In the genomic region with DNA sequence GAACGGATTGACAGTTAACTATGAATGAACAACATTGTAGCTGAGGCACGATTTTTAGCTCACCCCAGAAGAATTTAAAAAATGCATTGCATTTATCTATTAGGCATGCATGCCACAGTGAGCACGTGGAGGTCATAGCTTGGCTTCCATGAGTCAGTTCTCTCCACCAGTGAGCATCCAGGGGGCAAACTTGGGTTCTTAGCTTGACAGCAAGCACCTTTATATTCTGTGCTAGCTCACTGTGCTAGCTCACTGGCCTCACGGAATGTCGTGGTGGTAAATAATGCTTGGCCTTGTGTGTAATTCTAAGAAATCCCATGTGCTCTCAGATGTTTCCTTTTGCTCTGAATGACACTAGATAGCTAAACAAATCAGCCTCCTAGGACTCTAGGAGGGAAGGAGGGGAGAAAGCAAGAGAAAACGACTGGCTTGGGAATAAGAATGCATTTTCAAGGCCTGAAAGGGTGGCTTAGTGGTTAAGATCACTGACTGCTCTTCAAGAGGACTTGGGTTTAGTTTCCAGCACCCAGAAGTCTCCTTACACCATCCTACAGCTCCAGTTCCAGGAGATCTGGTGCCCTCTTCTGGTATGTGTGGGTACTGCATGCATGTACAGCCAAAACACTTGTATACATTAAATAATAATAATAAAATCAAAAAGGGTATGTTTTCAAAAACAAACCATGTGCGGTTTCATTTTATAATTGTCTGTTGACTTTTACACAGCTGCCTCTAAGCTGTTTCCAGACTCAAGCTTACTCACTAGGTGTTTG, we compare ENCODE assay signal across 11 mouse cellular contexts.
DNase-seq lines count a peak whose midpoint lies in the region; TF ChIP-seq lines count a peak whose summit lies in the region.
"Had no signal": no experiment of that assay in that cellular context is flagged by ENCODE, and none has a peak within 500 bp of the region (broad histone marks: within the 10 kb centered on the region; RNA-seq: fewer than 3 reads in every experiment).

No protein-coding gene starts in this region.

- DNase-seq in kidney, adult 2 months: no peak
- no peak for DNase-seq in kidney, postnatal 14 days
- DNase-seq in thymus, postnatal 4 days: peak; percentile 15
- DNase-seq in thymus, postnatal 36 days: no peak
- peak; percentile 3 for DNase-seq in c-Kit-positive CD71-positive TER-119-negative erythroid progenitor cells, embryonic 14.5 days (ENCODE audit: low read depth)
- no peak for DNase-seq in right cerebral cortex, postnatal 25 days
- no peak for DNase-seq in heart, postnatal 4 days
- DNase-seq: gastrocnemius, postnatal 25 days; lung, postnatal 4 days had no signal

- H3K36me3 ChIP-seq in kidney, adult 2 months (ENCODE audit: control insufficient read depth, insufficient read depth, low read length): no peaks in the 10 kb centered on the region
- H3K36me3 ChIP-seq: embryonic facial prominence, embryonic 10.5 days had no signal

- no peak overlapping the region for H3K4me3 ChIP-seq in kidney, adult 2 months (ENCODE audit: insufficient read depth, low read depth, low read length)
- H3K4me3 ChIP-seq: embryonic facial prominence, embryonic 10.5 days; myocyte had no signal

- no peaks in the 10 kb centered on the region for H3K4me1 ChIP-seq in kidney, adult 2 months (ENCODE audit: control insufficient read depth, insufficient read depth, low read length)
- H3K4me1 ChIP-seq: embryonic facial prominence, embryonic 10.5 days had no signal

- WGBS in kidney, adult 2 months: 65% methylated on average over 7 of the region's 7 CpGs

- H3K27me3 ChIP-seq in kidney, adult 2 months (replicated peaks; ENCODE audit: control insufficient read depth, insufficient read depth, low read length): no peaks in the 10 kb centered on the region

- no peak overlapping the region for H3K27ac ChIP-seq in kidney, adult 2 months (ENCODE audit: insufficient read depth, low read depth, low read length)
- H3K27ac ChIP-seq: embryonic facial prominence, embryonic 10.5 days had no signal

- TF ChIP-seq CTCF in kidney, adult 2 months (conservative IDR thresholded peaks at IDR 0.05; ENCODE audit: insufficient read depth, insufficient read length, low read depth, low read length): peak; percentile 35

- no peak for TF ChIP-seq POLR2A in kidney, adult 2 months (IDR thresholded peaks at IDR 0.05; ENCODE audit: low read depth, low read length)

Comparison
In these comparisons a context has a peak if more than half of its experiments do, and no peak if none do; other contexts are left out.
1. DNase-seq: peak in thymus, postnatal 4 days (single experiment) and c-Kit-positive CD71-positive TER-119-negative erythroid progenitor cells, embryonic 14.5 days (single experiment); none in kidney, adult 2 months (single experiment), kidney, postnatal 14 days (single experiment), thymus, postnatal 36 days (0 of 2), right cerebral cortex, postnatal 25 days (single experiment) and heart, postnatal 4 days (single experiment).